Comparison of ENCODE assay signal across 25 mouse cellular contexts in the genomic region with DNA sequence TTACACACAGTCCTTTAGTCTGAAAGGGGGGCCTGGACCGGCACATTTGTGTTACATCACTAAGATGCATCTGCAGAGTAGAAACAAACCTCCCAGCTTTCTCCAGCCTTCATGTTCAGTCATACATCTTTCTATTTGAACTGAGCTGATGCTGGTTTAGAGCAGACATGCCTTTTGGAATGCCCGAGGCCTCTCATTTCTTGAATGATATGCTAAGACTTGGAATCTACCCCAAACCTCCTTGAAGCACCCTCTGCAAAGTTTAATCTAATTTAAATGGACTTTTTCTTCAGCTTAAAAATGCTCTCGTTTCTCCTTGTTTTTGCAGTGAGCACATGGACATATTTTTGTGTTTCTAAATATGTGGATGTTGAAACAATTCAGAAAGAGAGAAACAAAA. TPM values are rescaled to one million over a fixed set of nuclear protein-coding genes. Genes with fewer than 3 reads are reported as not detected.
DNase-seq lines count a peak whose midpoint lies in the region; ATAC-seq and TF ChIP-seq lines count a peak whose summit lies in the region.
"Had no signal": no experiment of that assay in that cellular context is flagged by ENCODE, and none has a peak within 500 bp of the region (broad histone marks: within the 10 kb centered on the region; RNA-seq: fewer than 3 reads in every experiment).

No protein-coding gene starts in this region.

- no peak overlapping the region for H3K4me3 ChIP-seq in embryonic facial prominence, embryonic 13.5 days
- no peak overlapping the region for H3K4me3 ChIP-seq in embryonic facial prominence, embryonic 10.5 days
- no peak overlapping the region for H3K4me3 ChIP-seq in embryonic fibroblast, embryonic 13.5 days (ENCODE audit: insufficient read depth, low read length)
- H3K4me3 ChIP-seq: embryonic facial prominence, embryonic 12.5 days; erythroblast, embryonic 14.5 days; forebrain, embryonic 10.5 days; forebrain, embryonic 12.5 days had no signal

- DNase-seq in embryonic facial prominence, embryonic 10.5 days (ENCODE audit: low spot score), result no peak
- peak; percentile 71 for DNase-seq in NIH3T3 (ENCODE audit: low read depth)
- DNase-seq in lung, postnatal 4 days, result no peak
- DNase-seq: adrenal gland, adult 2 months; adrenal gland, postnatal 10 days; adrenal gland, postnatal 25 days; B cell, adult 2 months; cerebellum, adult 11 months; cerebellum, adult 18-20 months; cerebellum, adult 8-10 months; cerebellum, adult 9-11 months; cerebellum, postnatal 14 days; cerebellum, postnatal 36 days; embryo, embryonic 11 days had no signal

- peaks cover 34% of the 10 kb centered on the region for H3K4me1 ChIP-seq in embryonic facial prominence, embryonic 13.5 days
- H3K4me1 ChIP-seq in embryonic facial prominence, embryonic 10.5 days, result peaks cover 34% of the 10 kb centered on the region
- 0 out of 2 replicates have a peak, but pooled peaks cover 6% of the 10 kb centered on the region for H3K4me1 ChIP-seq in embryonic fibroblast, embryonic 13.5 days (ENCODE audit: control insufficient read depth, insufficient read depth, low read length)

- no peaks in the 10 kb centered on the region for H3K36me3 ChIP-seq in embryonic facial prominence, embryonic 13.5 days
- no peaks in the 10 kb centered on the region for H3K36me3 ChIP-seq in embryonic facial prominence, embryonic 10.5 days (replicated peaks)
- H3K36me3 ChIP-seq: embryonic facial prominence, embryonic 12.5 days; forebrain, embryonic 10.5 days; forebrain, embryonic 12.5 days; G1E had no signal

- no peak for TF ChIP-seq CTCF in embryonic fibroblast, embryonic 13.5 days (IDR thresholded peaks at IDR 0.05; ENCODE audit: borderline replicate concordance, insufficient read depth, low read length)

- 48% methylated on average over 3 of the region's 3 CpGs for WGBS in embryonic facial prominence, embryonic 13.5 days
- WGBS in embryonic facial prominence, embryonic 10.5 days, result 80% methylated on average over 3 of the region's 3 CpGs

- H3K27me3 ChIP-seq in embryonic facial prominence, embryonic 13.5 days, result peaks cover 12% of the 10 kb centered on the region
- H3K27me3 ChIP-seq in embryonic facial prominence, embryonic 10.5 days (replicated peaks; ENCODE audit: low read depth, poor library complexity, severe bottlenecking), result peaks cover 53% of the 10 kb centered on the region
- H3K27me3 ChIP-seq: CH12.LX; embryonic facial prominence, embryonic 12.5 days had no signal

- no peak overlapping the region for H3K4me2 ChIP-seq in embryonic facial prominence, embryonic 13.5 days
- H3K4me2 ChIP-seq: embryonic facial prominence, embryonic 12.5 days; forebrain, embryonic 12.5 days had no signal

- H3K27ac ChIP-seq in embryonic facial prominence, embryonic 13.5 days, result 0 out of 2 replicates have a peak overlapping the region, but pooled peaks have one; percentile 4
- no peak overlapping the region for H3K27ac ChIP-seq in embryonic facial prominence, embryonic 10.5 days (replicated peaks)
- H3K27ac ChIP-seq in embryonic fibroblast, embryonic 13.5 days (ENCODE audit: insufficient read depth, low read length), result peak overlapping the region; percentile 47; the same call in 1 of the 2 replicates
- H3K27ac ChIP-seq: embryonic facial prominence, embryonic 12.5 days; forebrain, embryonic 10.5 days; forebrain, embryonic 12.5 days had no signal

- no peak for TF ChIP-seq POLR2A in embryonic fibroblast, embryonic 13.5 days (IDR thresholded peaks at IDR 0.05; ENCODE audit: low read depth, low read length)

- no peak overlapping the region for H3K9ac ChIP-seq in embryonic facial prominence, embryonic 13.5 days
- H3K9ac ChIP-seq: embryonic facial prominence, embryonic 12.5 days; forebrain, embryonic 12.5 days had no signal

- no peak for ATAC-seq in embryonic facial prominence, embryonic 13.5 days (ENCODE audit: insufficient number of reproducible peaks, insufficient read depth, low FRiP score, low TSS enrichment, low read depth)
- ATAC-seq: CD4-positive, CD25-positive, alpha-beta regulatory T cell, adult 4 months; forebrain, embryonic 14.5 days; forebrain, embryonic 16.5 days had no signal

- no peaks in the 10 kb centered on the region for H3K9me3 ChIP-seq in embryonic facial prominence, embryonic 13.5 days
- H3K9me3 ChIP-seq in embryonic facial prominence, embryonic 10.5 days, result no peaks in the 10 kb centered on the region
- H3K9me3 ChIP-seq: embryonic facial prominence, embryonic 12.5 days; forebrain, embryonic 10.5 days; forebrain, embryonic 12.5 days; G1E had no signal

RNA-seq across cellular contexts. Expression of a gene that starts 21.0 kb away (rescaled TPM):
- 34.3 and 35.0 TPM in 2 replicates for polyA plus RNA-seq in embryonic facial prominence, embryonic 13.5 days (2015; fragmentation: Nextera tagmentation; extraction: Ambion mirVana)
- 38.4 and 45.4 TPM in 2 replicates for polyA plus RNA-seq in embryonic facial prominence, embryonic 10.5 days (2016; fragmentation: Nextera tagmentation; extraction: Ambion mirVana)
- 17.4 and 31.3 TPM in 2 replicates for polyA plus RNA-seq in embryonic fibroblast, embryonic 13.5 days (2011; ENCODE audit: insufficient read length, low read depth, missing spikeins)
- polyA plus RNA-seq: CD4-positive, CD25-positive, alpha-beta regulatory T cell, adult 4 months; erythroblast, embryonic 14.5 days had no signal
